Mouse (Mus musculus): ENCODE measurements around the gene Itga9.

DNA sequence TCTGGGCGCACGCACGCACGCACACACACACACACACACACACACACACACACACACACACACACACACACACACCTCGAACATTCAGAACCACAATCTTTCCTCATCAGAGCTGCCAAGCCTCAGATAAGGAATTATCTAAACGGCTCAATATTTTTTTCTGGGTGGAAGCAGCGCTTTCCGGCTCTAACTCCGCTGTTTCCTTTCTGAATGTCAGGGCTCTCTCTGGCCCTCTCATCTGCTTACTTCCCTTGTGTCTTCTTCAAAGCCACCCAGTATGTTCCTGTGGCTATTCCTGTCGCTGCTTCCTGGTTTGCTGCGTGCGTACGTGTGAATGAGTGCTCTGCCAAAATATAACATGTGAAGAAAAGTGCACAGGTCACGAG is 26.3 kb downstream of the Itga9 start:
- TF ChIP-seq CTCF (IDR thresholded peaks at IDR 0.05; ENCODE audit: low read depth): no peak
- TF ChIP-seq EP300 (IDR thresholded peaks at IDR 0.05; ENCODE audit: low read depth): no peak

All from heart, postnatal 0 days (tissue).